Mouse (Mus musculus) limb, embryonic 14.5 days (tissue): ENCODE results near the gene Mipol1. TPM values are rescaled to one million over a fixed set of nuclear protein-coding genes. Genes with fewer than 3 reads are reported as not detected.
A peak's percentile ranks its signal among the peaks of the same experiment; 100 is the strongest.

Source experiments
- ATAC-seq: fragments of 200-750 bp; cut with Nextera tagmentation; 2 replicates; pipeline ENCODE4 v1.8.0; 2017; ENCODE audit warnings: low read depth, moderate number of reproducible peaks, moderate TSS enrichment; ENCODE audit not compliant: low FRiP score
- DNase-seq: peaks from one replicate; pipeline ENCODE4 v3.0.0-alpha.2; 2015; ENCODE audit warnings: low spot score
- H3K27ac ChIP-seq: fragments of 300-500 bp; sonication (generic); replicated peaks from 2 replicates; pipeline ENCODE4 v1.5.1; 2014; ENCODE audit warnings: low read depth, mild to moderate bottlenecking, low read length, moderate library complexity, mixed read lengths
- H3K27me3 ChIP-seq: fragments of 300-500 bp; sonication (generic); 2 replicates; pipeline ENCODE4 v1.6.1; 2014; ENCODE audit warnings: low read length, mixed read lengths; ENCODE audit not compliant: control insufficient read depth, insufficient read depth
- H3K36me3 ChIP-seq: fragments of 300-500 bp; sonication (generic); 2 replicates; pipeline ENCODE4 v1.6.1; 2014; ENCODE audit warnings: mild to moderate bottlenecking, low read length, moderate library complexity, mixed read lengths; ENCODE audit not compliant: control insufficient read depth, insufficient read depth
- H3K4me1 ChIP-seq: fragments of 300-500 bp; sonication (generic); 2 replicates; pipeline ENCODE4 v1.6.1; 2014; ENCODE audit warnings: antibody characterized with exemption, low read length, mixed read lengths; ENCODE audit not compliant: control insufficient read depth, insufficient read depth
- H3K4me2 ChIP-seq: fragments of 300-500 bp; sonication (generic); replicated peaks from 2 replicates; pipeline ENCODE4 v1.6.1; 2014; ENCODE audit warnings: low read depth, mild to moderate bottlenecking, low read length, moderate library complexity; ENCODE audit not compliant: severe bottlenecking
- H3K4me3 ChIP-seq: fragments of 300-500 bp; sonication (generic); replicated peaks from 2 replicates; pipeline ENCODE4 v1.5.1; 2014; ENCODE audit warnings: low read length
- H3K9ac ChIP-seq: fragments of 300-500 bp; sonication (generic); 2 replicates; pipeline ENCODE4 v1.6.1; 2014; ENCODE audit warnings: mild to moderate bottlenecking, low read depth, low read length, moderate library complexity; ENCODE audit not compliant: severe bottlenecking
- H3K9me3 ChIP-seq: fragments of 300-500 bp; sonication (generic); 2 replicates; pipeline ENCODE4 v1.6.1; 2016; ENCODE audit warnings: low read length; ENCODE audit not compliant: control insufficient read depth
- POLR2A ChIP-seq: fragments of 200-500 bp; IDR thresholded peaks from 2 replicates; pipeline ENCODE4 v1.8.0; 2012; ENCODE audit warnings: inconsistent platforms, mild to moderate bottlenecking, moderate library complexity, borderline replicate concordance; ENCODE audit not compliant: insufficient read depth, insufficient read length; ENCODE audit errors: extremely low read depth
- WGBS: fragments of 180-500 bp; shearing (Covaris S2); extraction: QIAGEN DNeasy Blood & Tissue Kit; methylation state at CpG from one replicate; pipeline ENCODE4 v1.1.7; 2014; 5-methylcytosine and 5-hydroxymethylcytosine counted together
- polyA plus RNA-seq, 2 experiments: library from polyadenylated mRNA; depleted of rRNA in 1 of 2; stranded (reverse) in 1 of 2; unstranded in 1 of 2; fragments of >200 nt; fragmentation: Nextera tagmentation in 1 of 2; extraction: Ambion mirVana in 1 of 2; gene quantifications; 2 replicates each; pipeline versions ENCODE4 v1.2.1 to v1.2.3; 2012 to 2014

Gene Mipol1
- polyA plus RNA-seq, 2 experiments = 5.3 to 8.2 TPM

- Histone ChIP-seq H3K9me3 (no peaks in the 10 kb centered on the region), H3K9ac (no peak overlapping the region), H3K4me3 (no peak overlapping the region), H3K27me3 (peaks cover 78% of the 10 kb centered on the region), H3K4me1 (peaks cover 11% of the 10 kb centered on the region), H3K36me3 (no peaks in the 10 kb centered on the region), H3K4me2 (no peak overlapping the region), H3K27ac (no peak overlapping the region)
- ATAC-seq = no peak
- no peak for DNase-seq
- TF ChIP-seq POLR2A = no peak
- WGBS = 2% methylated on average over 25 of the region's 25 CpGs
Measured at GRCm38 (mm10) chr12:57536056-57536908, 306.1 kb downstream of the Mipol1 start.

- no peak for TF ChIP-seq POLR2A
- DNase-seq (no peak), ATAC-seq (no peak)
- Histone ChIP-seq H3K9me3 (no peaks in the 10 kb centered on the region), H3K9ac (no peak overlapping the region), H3K4me1 (peaks cover 11% of the 10 kb centered on the region), H3K4me3 (no peak overlapping the region), H3K36me3 (no peaks in the 10 kb centered on the region), H3K27ac (no peak overlapping the region), H3K4me2 (no peak overlapping the region), H3K27me3 (peaks cover 86% of the 10 kb centered on the region)
- 2% methylated on average over 11 of the region's 11 CpGs for WGBS
Measured at GRCm38 (mm10) chr12:57536909-57537670, 306.9 kb downstream of the Mipol1 start.

- ATAC-seq = no peak
- TF ChIP-seq POLR2A = no peak
- Histone ChIP-seq H3K9me3 (no peaks in the 10 kb centered on the region), H3K4me2 (peak overlapping the region; percentile 49), H3K4me3 (peak overlapping the region; percentile 29), H3K36me3 (no peaks in the 10 kb centered on the region), H3K4me1 (peaks cover 15% of the 10 kb centered on the region), H3K27me3 (peaks cover 87% of the 10 kb centered on the region), H3K27ac (no peak overlapping the region), H3K9ac (no peak overlapping the region)
- DNase-seq = no peak
- under 1% methylated on average over 21 of the region's 21 CpGs for WGBS
Measured at GRCm38 (mm10) chr12:57537791-57538587, 307.8 kb downstream of the Mipol1 start.

DNA sequence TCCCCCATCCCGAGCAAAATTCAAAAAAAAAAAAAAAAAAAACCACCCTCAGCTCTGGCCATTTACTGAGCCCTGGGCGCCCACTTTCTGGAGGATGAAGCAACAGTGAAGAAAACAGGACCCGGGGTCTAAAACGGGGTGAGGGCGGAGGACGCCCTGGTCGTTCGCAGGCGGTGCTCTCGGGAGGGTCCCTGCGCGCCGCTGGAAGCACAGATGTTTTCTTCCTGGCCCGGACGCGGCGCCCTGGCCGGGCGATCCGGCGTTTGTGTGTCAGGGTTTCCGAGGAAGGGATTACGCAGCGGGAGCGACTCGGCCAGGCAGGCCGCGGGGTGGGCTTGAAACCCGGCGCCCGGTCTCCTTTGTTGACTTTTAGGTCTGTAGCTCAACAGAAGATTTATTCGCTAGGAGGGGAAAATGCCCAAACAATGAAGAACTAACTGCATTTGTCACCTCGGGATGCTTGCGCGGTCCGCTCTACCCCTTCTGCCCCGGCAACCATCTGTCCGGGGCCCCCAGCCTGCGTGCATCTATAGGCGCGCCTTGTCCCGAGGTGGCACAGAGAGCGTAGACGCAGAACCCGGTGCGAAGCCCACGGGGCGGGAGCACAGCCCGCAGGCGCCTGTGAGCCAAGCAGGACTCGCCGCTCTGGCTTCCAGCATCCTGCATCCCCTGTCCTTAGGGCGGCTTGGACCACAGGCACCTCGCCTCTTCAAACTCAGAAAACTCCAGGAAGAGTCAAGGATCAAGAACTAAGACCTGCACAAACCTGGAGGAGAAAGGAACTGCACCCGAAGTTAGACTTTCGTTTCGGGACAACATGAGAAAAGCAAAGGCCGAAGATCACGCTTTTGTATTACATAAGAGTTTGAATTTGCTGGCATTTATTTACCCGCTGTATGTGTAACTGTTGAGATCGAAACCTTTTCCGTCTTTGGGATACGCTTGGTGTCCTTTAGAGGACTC, 308.6 kb downstream of the Mipol1 start:
- Histone ChIP-seq H3K4me1 (peaks cover 15% of the 10 kb centered on the region), H3K9ac (0 out of 2 replicates have a peak overlapping the region, but pooled peaks have one; percentile 21), H3K36me3 (no peaks in the 10 kb centered on the region), H3K4me3 (peak overlapping the region; percentile 29), H3K4me2 (peak overlapping the region; percentile 49), H3K27ac (no peak overlapping the region), H3K27me3 (peaks cover 87% of the 10 kb centered on the region), H3K9me3 (no peaks in the 10 kb centered on the region)
- under 1% methylated on average over 58 of the region's 63 CpGs for WGBS
- TF ChIP-seq POLR2A = no peak
- no peak for ATAC-seq
- DNase-seq = no peak
